Mouse (Mus musculus) megakaryocyte, embryonic 14.5 days (primary cell): ENCODE data around the gene Pla2g16. TPM values are rescaled to one million over a fixed set of nuclear protein-coding genes. Genes with fewer than 3 reads are reported as not detected.

Experiments used
- H3K27me3 ChIP-seq: replicated peaks from 2 replicates; pipeline ENCODE3; 2012; ENCODE audit warnings: inconsistent platforms
- H3K36me3 ChIP-seq: replicated peaks from 2 replicates; pipeline ENCODE3; 2012; ENCODE audit warnings: low read length, inconsistent platforms, mixed read lengths
- H3K4me1 ChIP-seq: 2 replicates; pipeline ENCODE4 v1.6.1; 2012; ENCODE audit warnings: inconsistent platforms
- H3K4me3 ChIP-seq: replicated peaks from 2 replicates; pipeline ENCODE3; 2012; ENCODE audit warnings: moderate library complexity, mild to moderate bottlenecking, inconsistent platforms
- H3K9me3 ChIP-seq: 2 replicates; pipeline ENCODE4 v1.6.1; 2012; ENCODE audit warnings: inconsistent platforms
- FLI1 ChIP-seq: IDR thresholded peaks from 2 replicates; pipeline ENCODE4 v1.6.1; 2012; ENCODE audit warnings: low read length, inconsistent platforms, mixed read lengths
- GATA1 ChIP-seq: IDR thresholded peaks from 3 replicates; pipeline ENCODE4 v1.6.1; 2012; ENCODE audit warnings: mixed read lengths, low read length, inconsistent platforms, borderline replicate concordance
- polyA plus RNA-seq: library from polyadenylated mRNA; stranded (reverse); fragments of >175 nt; gene quantifications from 2 replicates; pipeline ENCODE4 v1.2.3, GENCODE M21; 2012; ENCODE audit warnings: low replicate concordance; ENCODE audit not compliant: insufficient read depth

Pla2g16 gene
- polyA plus RNA-seq, 1 experiment: 11.1 TPM

DNA sequence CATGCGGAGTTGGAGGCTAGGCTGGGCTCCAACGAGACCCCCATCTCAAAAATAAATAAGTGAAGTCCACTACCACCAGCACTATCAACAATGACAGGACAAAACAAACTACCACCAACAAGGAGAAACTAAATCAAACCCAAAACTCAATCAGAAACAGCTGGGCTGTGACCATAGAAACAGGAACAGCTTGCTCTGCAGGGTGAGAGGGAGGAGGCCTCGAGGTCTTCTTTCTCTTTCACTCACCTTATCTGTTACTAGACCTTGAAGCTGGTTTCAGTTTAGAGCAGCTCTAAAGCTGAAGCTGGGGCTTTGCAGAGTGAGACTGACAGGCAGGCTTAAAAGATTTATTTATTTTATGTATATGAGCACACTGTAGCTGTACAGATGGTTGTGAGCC, 4.2 kb downstream of the Pla2g16 start:
- H3K4me3 ChIP-seq: no peak overlapping the region
- H3K4me1 ChIP-seq: peaks cover 65% of the 10 kb centered on the region
- H3K36me3 ChIP-seq: peaks cover 70% of the 10 kb centered on the region
- no peaks in the 10 kb centered on the region for H3K9me3 ChIP-seq
- no peaks in the 10 kb centered on the region for H3K27me3 ChIP-seq
- TF ChIP-seq FLI1 (no peak), GATA1 (no peak)

DNA sequence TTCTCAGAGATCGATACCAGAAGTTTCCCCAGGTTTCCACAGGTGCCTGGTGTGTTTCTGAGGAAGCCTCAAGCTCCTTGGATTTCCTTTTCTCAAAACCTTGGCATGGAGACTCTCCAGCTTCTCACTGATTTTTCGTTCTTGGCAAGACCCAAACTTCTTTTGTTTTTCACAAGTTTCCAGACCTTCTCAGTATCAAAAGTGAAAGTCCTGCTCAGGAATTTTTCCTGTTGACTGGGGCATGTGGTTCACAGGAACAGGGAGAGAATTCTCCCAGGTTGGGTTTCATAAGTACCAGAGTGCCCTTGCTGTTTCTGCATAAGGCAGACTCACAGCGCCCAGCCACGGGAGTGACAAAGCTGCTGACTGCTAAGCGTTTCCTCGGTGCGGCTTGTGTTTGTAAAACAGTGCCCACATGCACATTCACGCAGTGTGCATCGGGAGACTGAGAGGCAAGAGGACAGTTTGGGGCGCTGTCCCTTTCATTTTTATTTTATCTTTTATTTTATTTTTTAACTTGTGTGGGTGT, 5.4 kb downstream of the Pla2g16 start:
- H3K9me3 ChIP-seq: no peaks in the 10 kb centered on the region

DNA sequence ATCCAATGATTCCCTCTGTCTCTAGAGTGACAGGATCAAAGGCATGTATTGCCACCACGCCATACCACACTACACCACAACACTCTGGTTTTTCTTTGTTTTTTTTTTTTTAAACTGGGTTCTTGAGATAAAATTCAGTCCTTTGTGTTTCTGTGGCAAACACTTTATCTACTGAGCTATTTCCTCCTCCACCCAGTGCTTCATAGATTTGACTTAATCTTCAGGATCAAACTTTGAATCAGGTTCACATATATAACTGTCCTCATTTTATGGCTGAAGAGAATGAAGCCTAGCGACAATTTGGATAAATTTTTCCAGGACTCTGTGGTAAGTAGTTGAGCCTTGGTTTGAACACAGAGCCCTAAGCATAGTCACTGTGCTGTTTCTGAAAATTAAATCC, 6.4 kb downstream of the Pla2g16 start:
- H3K9me3 ChIP-seq: no peaks in the 10 kb centered on the region
- peaks cover 68% of the 10 kb centered on the region for H3K4me1 ChIP-seq
- H3K36me3 ChIP-seq: peaks cover 84% of the 10 kb centered on the region
- no peaks in the 10 kb centered on the region for H3K27me3 ChIP-seq
- no peak overlapping the region for H3K4me3 ChIP-seq
- no peak for TF ChIP-seq GATA1
- TF ChIP-seq FLI1: no peak

More for the DNA sequence above, 5.4 kb downstream of the Pla2g16 start:
- no peak for TF ChIP-seq GATA1
- no peak for TF ChIP-seq FLI1
- peaks cover 76% of the 10 kb centered on the region for H3K36me3 ChIP-seq
- peaks cover 62% of the 10 kb centered on the region for H3K4me1 ChIP-seq
- H3K4me3 ChIP-seq: no peak overlapping the region
- H3K27me3 ChIP-seq: no peaks in the 10 kb centered on the region

DNA sequence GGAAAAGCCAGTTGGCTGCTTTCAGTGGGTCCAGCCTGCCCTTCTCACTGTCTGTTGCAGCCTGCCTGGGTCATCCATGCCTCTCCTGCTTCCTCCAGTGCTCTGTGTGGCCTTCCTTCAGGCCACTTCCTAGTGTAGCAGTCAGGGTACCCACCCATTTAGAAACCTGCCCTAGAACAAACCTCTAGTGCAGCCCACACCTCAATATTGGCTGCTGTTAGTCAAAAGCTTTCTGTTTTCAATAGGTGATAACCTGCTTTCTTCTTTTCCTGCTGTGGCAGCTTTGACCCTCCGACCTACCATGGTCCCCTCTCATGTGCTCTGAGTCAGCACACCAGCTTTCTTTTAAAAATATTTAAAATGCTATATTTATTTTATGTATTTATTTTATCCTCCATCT, 7.2 kb downstream of the Pla2g16 start:
- no peak for TF ChIP-seq GATA1
- TF ChIP-seq FLI1: no peak
- Histone ChIP-seq H3K4me3 (no peak overlapping the region), H3K36me3 (peaks cover 80% of the 10 kb centered on the region), H3K27me3 (no peaks in the 10 kb centered on the region), H3K4me1 (peaks cover 68% of the 10 kb centered on the region), H3K9me3 (no peaks in the 10 kb centered on the region)

DNA sequence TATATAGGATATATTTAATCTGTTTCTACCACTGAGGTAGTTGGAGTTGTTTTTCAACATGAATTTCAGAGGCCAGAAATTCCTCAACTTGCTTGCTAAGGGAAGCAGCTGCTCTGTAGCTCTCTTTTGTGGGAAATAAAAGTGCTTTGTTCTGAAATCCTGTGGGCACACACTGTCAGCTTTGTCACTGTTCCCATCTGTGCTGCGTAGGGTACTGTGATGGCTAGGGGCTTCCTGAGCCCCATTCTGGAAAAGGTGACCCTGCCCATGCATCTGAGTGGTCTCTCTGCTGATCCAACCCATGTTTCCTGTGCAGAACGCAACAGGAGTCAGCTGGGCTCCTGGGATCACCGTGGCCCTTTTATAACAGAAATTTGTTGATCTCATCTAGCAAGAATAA, 9.6 kb downstream of the Pla2g16 start:
- TF ChIP-seq GATA1 (no peak), FLI1 (no peak)
- Histone ChIP-seq H3K36me3 (peaks cover 60% of the 10 kb centered on the region), H3K4me3 (no peak overlapping the region), H3K4me1 (peaks cover 57% of the 10 kb centered on the region), H3K27me3 (no peaks in the 10 kb centered on the region), H3K9me3 (no peaks in the 10 kb centered on the region)

DNA sequence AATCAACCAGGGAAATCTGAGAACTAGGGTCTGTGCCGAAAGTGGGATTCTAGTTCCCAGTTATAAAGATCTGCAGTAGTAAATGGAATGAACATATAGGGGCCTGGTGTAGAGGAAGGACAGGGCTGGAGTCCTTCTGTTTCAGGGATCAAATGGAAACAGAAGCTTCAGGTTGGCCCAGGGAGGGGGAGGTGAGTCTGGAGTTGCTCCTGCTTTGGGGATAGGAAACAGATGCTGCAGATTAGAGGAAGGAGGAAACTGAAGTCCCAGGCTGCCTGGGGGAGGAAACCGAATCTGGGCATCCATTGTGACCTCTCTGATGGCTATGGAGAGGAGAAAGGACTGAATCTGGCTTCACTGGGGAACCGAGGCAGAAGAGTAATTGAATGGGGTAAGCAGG, 11.1 kb downstream of the Pla2g16 start:
- Histone ChIP-seq H3K4me1 (peaks cover 46% of the 10 kb centered on the region), H3K36me3 (peaks cover 48% of the 10 kb centered on the region)
- TF ChIP-seq FLI1: no peak
- TF ChIP-seq GATA1: no peak

DNA sequence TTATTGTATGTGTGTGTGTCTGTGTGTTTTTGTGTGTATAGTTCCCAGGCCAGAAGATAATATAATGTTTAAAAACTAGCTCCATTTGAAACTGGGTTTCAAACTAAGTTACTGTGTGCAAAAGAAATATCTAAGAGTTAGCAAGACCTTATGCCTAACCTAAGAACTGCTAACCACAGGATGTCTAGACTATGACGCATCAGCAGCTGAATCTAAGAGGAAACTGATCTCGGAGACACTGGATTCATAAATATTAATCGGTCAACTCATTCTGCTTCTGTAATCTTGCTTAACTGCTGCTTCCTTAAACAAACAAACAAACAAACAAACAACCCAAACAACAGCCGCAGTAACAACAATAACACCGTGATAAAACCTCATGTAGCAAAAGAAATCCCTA, 12.4 kb downstream of the Pla2g16 start:
- Histone ChIP-seq H3K9me3 (no peaks in the 10 kb centered on the region), H3K36me3 (peaks cover 48% of the 10 kb centered on the region), H3K4me1 (peaks cover 41% of the 10 kb centered on the region), H3K4me3 (no peak overlapping the region), H3K27me3 (no peaks in the 10 kb centered on the region)
- TF ChIP-seq GATA1 (no peak), FLI1 (no peak)

More for the DNA sequence above, 11.1 kb downstream of the Pla2g16 start:
- H3K9me3 ChIP-seq: no peaks in the 10 kb centered on the region
- H3K27me3 ChIP-seq: no peaks in the 10 kb centered on the region
- H3K4me3 ChIP-seq: no peak overlapping the region

DNA sequence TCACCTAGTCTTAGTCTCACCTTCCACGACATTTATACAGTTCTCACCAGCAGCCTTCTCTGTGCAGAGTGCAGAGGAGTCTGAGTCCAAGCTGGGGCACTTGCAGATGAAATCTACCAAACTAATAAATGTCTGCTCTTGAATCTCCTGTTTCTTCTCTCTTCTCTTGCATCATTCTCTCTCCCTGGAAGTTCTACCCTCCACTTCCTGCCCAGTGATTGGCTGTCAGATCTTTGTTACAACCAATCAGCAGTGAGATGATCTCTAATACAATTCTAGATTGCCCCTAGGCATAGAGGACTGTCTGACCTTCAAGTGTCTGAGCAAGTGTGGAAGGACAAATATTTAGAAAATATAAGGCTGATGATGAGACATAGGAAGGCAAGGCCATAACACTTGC, 18.9 kb downstream of the Pla2g16 start:
- Histone ChIP-seq H3K4me3 (no peak overlapping the region), H3K27me3 (no peaks in the 10 kb centered on the region), H3K9me3 (no peaks in the 10 kb centered on the region), H3K4me1 (peaks cover 45% of the 10 kb centered on the region), H3K36me3 (peaks cover 80% of the 10 kb centered on the region)
- no peak for TF ChIP-seq GATA1
- TF ChIP-seq FLI1: no peak

DNA sequence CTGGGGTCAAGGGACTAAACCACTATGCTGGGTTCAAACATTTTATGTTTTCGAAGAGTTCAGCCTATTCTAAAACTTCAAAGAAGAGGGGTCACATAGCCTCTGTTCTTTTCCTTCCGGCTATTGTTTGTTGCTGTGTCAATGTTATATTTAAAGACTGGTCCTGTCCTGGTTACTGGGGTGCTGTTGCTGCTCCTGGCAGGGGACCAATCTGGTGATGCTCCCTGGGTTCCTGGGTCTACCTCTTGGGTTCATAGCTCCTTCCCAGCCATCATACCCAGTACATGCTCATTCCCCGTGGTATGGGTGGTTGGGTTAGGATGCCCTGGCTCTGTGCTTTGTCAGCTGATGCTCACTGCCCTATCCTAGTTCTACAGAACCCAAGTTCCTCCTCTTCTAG, 20.5 kb downstream of the Pla2g16 start:
- no peak for TF ChIP-seq FLI1
- no peak for TF ChIP-seq GATA1

DNA sequence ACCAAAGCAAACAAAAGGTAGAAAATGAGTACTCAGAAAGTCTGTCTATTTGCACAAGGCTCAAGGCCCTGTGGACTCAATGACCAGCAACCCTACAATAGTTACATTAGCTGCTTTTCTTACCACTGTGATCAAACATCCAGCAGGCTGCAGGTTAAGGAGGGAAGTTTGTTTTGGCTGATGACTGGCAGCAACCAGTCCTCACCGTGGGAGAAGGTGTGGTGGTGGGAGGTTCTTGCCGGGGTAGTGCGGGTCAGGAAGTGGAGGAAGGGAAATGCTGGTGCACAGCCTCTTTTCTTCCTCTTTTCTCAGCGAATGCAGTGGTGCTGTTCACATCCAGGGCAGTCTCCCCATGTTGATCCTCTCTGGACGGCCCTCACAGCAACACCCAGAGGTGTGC, 23.8 kb downstream of the Pla2g16 start:
- Histone ChIP-seq H3K4me1 (peaks cover 69% of the 10 kb centered on the region), H3K27me3 (no peaks in the 10 kb centered on the region), H3K36me3 (peaks cover 97% of the 10 kb centered on the region), H3K9me3 (no peaks in the 10 kb centered on the region), H3K4me3 (no peak overlapping the region)
- no peak for TF ChIP-seq GATA1
- TF ChIP-seq FLI1: no peak

More for the DNA sequence above, 20.5 kb downstream of the Pla2g16 start:
- H3K9me3 ChIP-seq: no peaks in the 10 kb centered on the region
- H3K4me1 ChIP-seq: peaks cover 45% of the 10 kb centered on the region
- no peaks in the 10 kb centered on the region for H3K27me3 ChIP-seq
- no peak overlapping the region for H3K4me3 ChIP-seq
- H3K36me3 ChIP-seq: peaks cover 90% of the 10 kb centered on the region

DNA sequence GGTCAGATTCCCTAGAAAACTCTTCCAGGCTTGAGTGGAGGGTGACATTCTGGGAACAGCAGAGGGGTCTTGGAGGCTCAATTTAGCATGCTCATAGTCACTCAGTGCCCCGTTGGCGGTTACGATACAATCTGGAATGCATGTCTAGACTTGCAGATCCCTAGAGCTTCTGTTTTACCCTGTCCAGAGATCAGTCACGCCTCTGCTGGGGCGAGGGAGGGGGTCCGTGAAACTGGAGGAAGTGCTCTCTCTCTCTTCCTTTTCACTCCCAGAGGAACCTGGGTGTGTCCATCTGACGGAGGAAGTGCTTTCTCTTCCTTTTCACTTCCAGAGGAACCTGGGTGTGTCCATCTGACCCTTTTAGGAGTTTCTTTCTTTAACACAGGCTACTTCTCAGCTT, 25.8 kb downstream of the Pla2g16 start:
- Histone ChIP-seq H3K4me3 (no peak overlapping the region), H3K4me1 (peaks cover 65% of the 10 kb centered on the region), H3K36me3 (peaks cover 97% of the 10 kb centered on the region), H3K9me3 (peaks cover 14% of the 10 kb centered on the region), H3K27me3 (no peaks in the 10 kb centered on the region)
- TF ChIP-seq FLI1 (no peak), GATA1 (no peak)
